Mouse (Mus musculus) small intestine, adult 2 months (tissue): ENCODE results near the gene Slc5a5. TPM values are rescaled to one million over a fixed set of nuclear protein-coding genes. Genes with fewer than 3 reads are reported as not detected.
A peak's percentile ranks its signal among the peaks of the same experiment; 100 is the strongest.

Source experiments
- H3K27ac ChIP-seq: fragments of 200-500 bp; 2 replicates; pipeline ENCODE4 v1.5.1; 2012; ENCODE audit warnings: low read depth, low read length, control low read depth, inconsistent platforms; ENCODE audit not compliant: insufficient read depth
- H3K27me3 ChIP-seq: fragments of 200-500 bp; 2 replicates; pipeline ENCODE4 v1.6.1; 2012; ENCODE audit warnings: mild to moderate bottlenecking, moderate library complexity, low read length, inconsistent platforms; ENCODE audit not compliant: control insufficient read depth, insufficient read depth
- H3K36me3 ChIP-seq: fragments of 200-500 bp; 2 replicates; pipeline ENCODE4 v1.6.1; 2012; ENCODE audit warnings: mild to moderate bottlenecking, low read length, control low read depth, inconsistent platforms; ENCODE audit not compliant: control insufficient read depth, insufficient read depth
- H3K4me1 ChIP-seq: fragments of 200-500 bp; 2 replicates; pipeline ENCODE4 v1.6.1; 2012; ENCODE audit warnings: low read length, inconsistent platforms, mixed read lengths; ENCODE audit not compliant: control insufficient read depth, insufficient read depth, insufficient read length
- H3K4me3 ChIP-seq: fragments of 200-500 bp; 2 replicates; pipeline ENCODE4 v1.5.1; 2012; ENCODE audit warnings: low read depth, mild to moderate bottlenecking, control low read depth, inconsistent platforms, low read length, moderate library complexity
- CTCF ChIP-seq: fragments of 200-500 bp; IDR thresholded peaks from 2 replicates; pipeline ENCODE4 v1.5.1; 2012; ENCODE audit warnings: low read depth, mild to moderate bottlenecking, control low read depth, inconsistent platforms, low read length, moderate library complexity, mixed read lengths; ENCODE audit not compliant: insufficient replicate concordance, insufficient read length; ENCODE audit errors: extremely low read depth
- POLR2A ChIP-seq: fragments of 200-500 bp; IDR thresholded peaks from 2 replicates; pipeline ENCODE4 v1.6.1; 2012; ENCODE audit warnings: low read depth, mild to moderate bottlenecking, control low read depth, inconsistent platforms, low read length, moderate library complexity
- WGBS: fragments of 180-500 bp; shearing (Covaris S2); methylation state at CpG from one replicate; pipeline ENCODE4 v1.1.7; 2018; 5-methylcytosine and 5-hydroxymethylcytosine counted together
- polyA plus RNA-seq: library from polyadenylated mRNA; depleted of rRNA; stranded (reverse); fragments of >200 nt; gene quantifications from 2 replicates; pipeline ENCODE4 v1.2.3, GENCODE M21; 2012

Slc5a5 gene
- polyA plus RNA-seq, 1 experiment = 0.41 TPM

GRCm38 (mm10) chr8:70843941-70844340 lies 48.6 kb downstream of the Slc5a5 start:
- 91% methylated on average over 8 of the region's 8 CpGs for WGBS

DNA sequence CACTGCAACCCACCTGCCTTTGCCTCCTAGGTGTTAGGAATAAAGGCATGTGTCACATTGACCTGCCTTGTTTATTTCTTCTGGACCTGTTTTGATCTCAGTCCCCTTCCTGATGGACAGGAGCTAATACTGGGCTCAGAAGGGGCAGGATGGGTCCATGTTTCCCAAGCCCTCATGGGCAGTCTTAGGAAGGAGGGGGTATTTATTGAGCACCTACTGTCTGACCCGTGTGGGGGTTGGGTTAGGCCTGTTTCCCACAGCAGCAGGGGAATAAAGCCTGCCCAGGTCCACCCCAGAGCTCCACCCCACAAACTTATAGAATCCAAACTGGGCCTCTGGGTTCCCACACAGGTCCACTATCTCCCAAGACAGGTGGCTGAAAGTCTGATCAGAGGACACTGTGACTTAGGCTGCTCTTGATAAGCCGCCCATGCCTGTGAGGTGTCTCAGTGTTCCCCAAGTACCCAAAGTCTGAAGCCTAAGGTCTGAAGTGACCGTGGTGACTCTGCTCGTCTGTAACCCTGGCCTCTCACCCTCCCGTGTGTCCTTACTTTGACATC lies 49.3 kb downstream of the Slc5a5 start:
- 84% methylated on average over 5 of the region's 5 CpGs for WGBS
- Histone ChIP-seq H3K4me3 (no peak overlapping the region), H3K27ac (no peak overlapping the region), H3K36me3 (no peaks in the 10 kb centered on the region), H3K4me1 (peaks cover 11% of the 10 kb centered on the region), H3K27me3 (0 out of 2 replicates have a peak, but pooled peaks cover 5% of the 10 kb centered on the region)
- no peak for TF ChIP-seq CTCF
- TF ChIP-seq POLR2A = no peak

More at GRCm38 (mm10) chr8:70843941-70844340, 48.6 kb downstream of the Slc5a5 start:
- no peak overlapping the region for H3K27ac ChIP-seq
- H3K4me3 ChIP-seq = no peak overlapping the region
- TF ChIP-seq CTCF (no peak), POLR2A (no peak)
- 0 out of 2 replicates have a peak, but pooled peaks cover 5% of the 10 kb centered on the region for H3K27me3 ChIP-seq
- H3K36me3 ChIP-seq = no peaks in the 10 kb centered on the region
- peaks cover 7% of the 10 kb centered on the region; the same call in 1 of the 2 replicates for H3K4me1 ChIP-seq

- Histone ChIP-seq H3K4me3 (no peak overlapping the region), H3K4me1 (peaks cover 11% of the 10 kb centered on the region), H3K27ac (no peak overlapping the region), H3K36me3 (no peaks in the 10 kb centered on the region), H3K27me3 (0 out of 2 replicates have a peak, but pooled peaks cover 5% of the 10 kb centered on the region)
- WGBS = 81% methylated on average over 25 of the region's 25 CpGs
- TF ChIP-seq POLR2A = no peak
- TF ChIP-seq CTCF = no peak
Measured at GRCm38 (mm10) chr8:70842484-70842883, 50.1 kb downstream of the Slc5a5 start.

DNA sequence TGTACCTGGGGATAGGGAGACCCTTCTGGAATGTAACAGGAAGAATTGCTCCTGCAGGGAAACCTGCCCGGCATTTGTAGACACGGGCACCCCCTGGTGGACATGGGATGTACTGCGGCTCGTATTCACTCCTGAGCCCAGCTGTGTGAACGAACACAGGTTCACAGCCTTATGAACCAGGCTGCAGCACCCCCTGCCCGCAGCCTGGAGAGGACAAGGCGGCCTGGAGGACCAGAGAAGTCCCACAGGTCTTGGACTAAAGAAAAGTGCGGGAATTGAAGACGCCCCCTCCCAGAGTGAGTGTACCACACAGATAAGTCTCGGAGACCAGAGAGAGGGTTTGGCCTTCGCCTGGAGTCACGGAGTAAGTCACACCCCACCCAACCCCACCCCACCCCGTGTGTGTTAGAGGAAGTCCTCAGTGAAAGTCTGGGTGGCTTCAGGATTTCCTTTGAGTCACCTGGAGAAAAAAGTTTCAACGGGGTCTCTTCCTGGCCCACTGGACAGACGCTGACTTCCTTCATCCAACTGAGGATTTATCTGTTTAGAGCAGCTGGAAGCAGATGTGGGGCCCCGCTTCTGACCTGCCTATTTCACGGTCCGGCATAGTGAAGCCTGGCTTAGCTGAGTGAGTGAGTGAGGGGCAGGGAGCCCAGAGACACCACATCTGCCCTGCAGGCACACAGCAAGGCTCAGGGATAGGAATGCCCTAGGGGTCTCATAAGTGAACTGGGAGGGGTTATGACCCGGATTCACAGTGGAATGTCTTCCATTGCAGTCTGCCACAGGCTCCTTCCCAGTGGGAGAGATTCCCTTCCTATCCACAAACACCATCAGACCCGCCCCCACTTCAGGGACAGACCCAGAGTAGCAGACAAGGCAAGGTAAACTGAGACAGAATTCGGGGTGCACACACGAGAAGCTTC lies 51.1 kb downstream of the Slc5a5 start:
- peak; percentile 97 for TF ChIP-seq CTCF
- no peak for TF ChIP-seq POLR2A
- peak overlapping the region; percentile 93; the same call in 1 of the 2 replicates for H3K27ac ChIP-seq
- WGBS = 29% methylated on average over 22 of the region's 22 CpGs
- no peaks in the 10 kb centered on the region; the same call in 1 of the 2 replicates for H3K36me3 ChIP-seq
- no peak overlapping the region for H3K4me3 ChIP-seq
- peaks cover 11% of the 10 kb centered on the region for H3K4me1 ChIP-seq
- H3K27me3 ChIP-seq = no peaks in the 10 kb centered on the region

DNA sequence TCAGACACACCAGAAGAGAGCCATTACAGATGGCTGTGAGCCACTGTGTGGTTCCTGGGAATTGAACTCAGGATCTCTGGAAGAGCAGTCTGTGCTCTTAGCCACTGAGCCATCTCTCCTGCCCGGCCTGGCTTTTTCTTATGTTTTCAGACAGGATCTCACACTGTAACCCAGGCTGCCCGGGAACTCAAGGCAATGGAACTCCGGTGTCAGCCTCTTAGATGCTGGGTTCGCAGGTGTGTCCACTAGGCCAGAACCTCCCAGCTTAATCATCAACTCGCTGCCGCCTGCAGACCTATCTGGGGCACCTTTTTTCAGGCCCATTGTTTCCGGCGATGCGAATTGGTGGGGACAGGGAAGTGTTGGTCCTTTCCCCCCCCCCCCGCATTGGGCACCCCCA lies 52.0 kb downstream of the Slc5a5 start:
- H3K27ac ChIP-seq = peak overlapping the region; percentile 93
- peaks cover 11% of the 10 kb centered on the region for H3K4me1 ChIP-seq
- peaks cover 4% of the 10 kb centered on the region; the same call in 1 of the 2 replicates for H3K36me3 ChIP-seq
- TF ChIP-seq POLR2A (no peak), CTCF (no peak)
- no peak overlapping the region for H3K4me3 ChIP-seq
- WGBS = 14% methylated on average over 10 of the region's 10 CpGs
- H3K27me3 ChIP-seq = no peaks in the 10 kb centered on the region

DNA sequence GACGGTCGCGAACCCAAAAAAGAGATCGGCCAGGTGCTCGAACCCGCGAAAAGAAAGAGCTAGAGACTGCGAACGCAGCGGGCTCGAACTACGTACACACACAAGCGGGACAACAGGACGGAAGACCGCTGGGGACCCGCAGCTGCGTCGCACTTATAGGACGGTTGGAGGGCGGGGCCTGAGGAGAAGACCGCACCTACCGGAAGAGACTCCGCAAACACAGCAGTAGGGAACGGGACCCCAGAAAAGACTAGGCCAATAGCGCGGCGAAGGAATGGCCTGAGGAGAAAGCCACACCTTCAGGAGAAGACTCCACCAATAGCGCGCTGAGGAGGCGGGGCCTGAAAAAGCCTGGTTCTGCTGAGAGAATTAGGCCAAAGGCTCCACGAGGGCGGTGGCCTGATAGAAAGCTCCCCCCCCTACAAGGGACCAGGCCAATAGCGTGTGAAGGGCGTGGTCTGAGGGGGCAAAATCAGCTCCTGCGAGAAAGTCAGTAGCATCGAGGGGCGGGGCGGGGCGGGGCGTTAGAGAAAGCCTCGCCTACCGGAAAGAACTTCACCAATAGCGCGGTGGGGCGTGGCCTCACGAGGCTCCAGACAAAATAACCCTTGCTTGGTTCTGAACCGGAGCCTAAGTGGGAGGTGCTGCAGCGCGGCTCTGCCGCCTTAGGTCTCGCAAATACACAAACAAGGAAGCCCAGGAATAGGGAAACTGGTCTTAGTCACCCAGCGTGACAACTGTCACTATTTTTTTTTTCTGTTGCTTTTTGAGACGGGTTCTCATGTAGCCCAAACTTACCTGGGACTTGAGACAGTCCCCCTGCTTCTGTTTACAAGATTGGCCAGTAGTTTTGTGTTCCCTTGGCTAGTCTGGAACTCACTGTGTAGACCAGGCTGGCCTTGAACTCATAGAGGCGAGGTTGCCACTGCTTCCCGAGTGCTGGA lies 52.9 kb downstream of the Slc5a5 start, which contains the start of gene Arrdc2:
Arrdc2 (minus strand) TSS at position 313 of the 944 bp plus-strand sequence.
- TF ChIP-seq POLR2A (peak; percentile 99), CTCF (no peak)

More for the DNA sequence above, 52.9 kb downstream of the Slc5a5 start, which contains the start of gene Arrdc2:
- H3K4me1 ChIP-seq = peaks cover 11% of the 10 kb centered on the region
- peaks cover 9% of the 10 kb centered on the region; the same call in 1 of the 2 replicates for H3K36me3 ChIP-seq
- WGBS = 1% methylated on average over 55 of the region's 55 CpGs
- peak within 1 kb of the TSS; percentile 93 for H3K27ac ChIP-seq
- no peaks in the 10 kb centered on the region for H3K27me3 ChIP-seq
- peak within 1 kb of the TSS; percentile 72 for H3K4me3 ChIP-seq
